Mouse (Mus musculus): ENCODE measurements around the gene Htr1d.

The Htr1d gene

GRCm38 (mm10) chr4:136423224-136423623, at the start of gene Htr1d:
Gene Htr1d (plus strand): TSS chr4:136423524.
- no peak for DNase-seq (ENCODE audit: extremely low spot score, low spot score)

GRCm38 (mm10) chr4:136377001-136377400, 46.3 kb upstream of the Htr1d start:
- no peak for DNase-seq (ENCODE audit: extremely low spot score, low spot score)

- DNase-seq (ENCODE audit: extremely low spot score, low spot score) = no peak
Measured at GRCm38 (mm10) chr4:136383052-136383451, 40.3 kb upstream of the Htr1d start.

GRCm38 (mm10) chr4:136383839-136384238, 39.5 kb upstream of the Htr1d start:
- DNase-seq (ENCODE audit: extremely low spot score, low spot score) = no peak

- DNase-seq (ENCODE audit: extremely low spot score, low spot score) = no peak
Measured at GRCm38 (mm10) chr4:136387261-136387660, 36.1 kb upstream of the Htr1d start.

- no peak for DNase-seq (ENCODE audit: extremely low spot score, low spot score)
Measured at GRCm38 (mm10) chr4:136401806-136402205, 21.5 kb upstream of the Htr1d start.

GRCm38 (mm10) chr4:136407831-136408230, 15.5 kb upstream of the Htr1d start:
- no peak for DNase-seq (ENCODE audit: extremely low spot score, low spot score)

- DNase-seq (ENCODE audit: extremely low spot score, low spot score) = no peak
Measured at GRCm38 (mm10) chr4:136411995-136412765, 11.1 kb upstream of the Htr1d start.

GRCm38 (mm10) chr4:136415477-136415876, 7.8 kb upstream of the Htr1d start:
- no peak for DNase-seq (ENCODE audit: extremely low spot score, low spot score)

GRCm38 (mm10) chr4:136418962-136419361, 4.4 kb upstream of the Htr1d start:
- DNase-seq (ENCODE audit: extremely low spot score, low spot score) = no peak

GRCm38 (mm10) chr4:136419386-136419785, 3.9 kb upstream of the Htr1d start:
- no peak for DNase-seq (ENCODE audit: extremely low spot score, low spot score)

- DNase-seq (ENCODE audit: extremely low spot score, low spot score) = peak; percentile 40
Measured at GRCm38 (mm10) chr4:136424120-136424999, 1.0 kb downstream of the Htr1d start.

- no peak for DNase-seq (ENCODE audit: extremely low spot score, low spot score)
Measured at GRCm38 (mm10) chr4:136425000-136425288, 1.6 kb downstream of the Htr1d start.

- DNase-seq (ENCODE audit: extremely low spot score, low spot score) = no peak
Measured at GRCm38 (mm10) chr4:136430609-136431375, 7.5 kb downstream of the Htr1d start.

GRCm38 (mm10) chr4:136431376-136431693, 8.0 kb downstream of the Htr1d start:
- DNase-seq (ENCODE audit: extremely low spot score, low spot score) = peak; percentile 72

- no peak for DNase-seq (ENCODE audit: extremely low spot score, low spot score)
Measured at GRCm38 (mm10) chr4:136434029-136434428, 10.7 kb downstream of the Htr1d start.

- DNase-seq (ENCODE audit: extremely low spot score, low spot score) = no peak
Measured at GRCm38 (mm10) chr4:136439106-136439505, 15.8 kb downstream of the Htr1d start.

- DNase-seq (ENCODE audit: extremely low spot score, low spot score) = no peak
Measured at GRCm38 (mm10) chr4:136441354-136442043, 18.2 kb downstream of the Htr1d start.

- DNase-seq (ENCODE audit: extremely low spot score, low spot score) = no peak
Measured at GRCm38 (mm10) chr4:136444561-136444960, 21.2 kb downstream of the Htr1d start.

GRCm38 (mm10) chr4:136449795-136450194, 26.5 kb downstream of the Htr1d start:
- no peak for DNase-seq (ENCODE audit: extremely low spot score, low spot score)

GRCm38 (mm10) chr4:136450271-136450670, 26.9 kb downstream of the Htr1d start:
- DNase-seq (ENCODE audit: extremely low spot score, low spot score) = no peak

All from neural tube, embryonic 10.5 days (tissue).